In genomic region chr10:61715996-61716864, GRCm38 (mm10) we compare ENCODE assay signal across 9 mouse cellular contexts. TPM values are rescaled to one million over a fixed set of nuclear protein-coding genes. Genes with fewer than 3 reads are reported as not detected.
DNase-seq lines count a peak whose midpoint lies in the region; ATAC-seq and TF ChIP-seq lines count a peak whose summit lies in the region.
"Had no signal": no experiment of that assay in that cellular context is flagged by ENCODE, and none has a peak within 500 bp of the region (broad histone marks: within the 10 kb centered on the region; RNA-seq: fewer than 3 reads in every experiment).

No protein-coding gene starts in this region.

- peak overlapping the region; percentile 71 for H3K4me3 ChIP-seq in kidney, embryonic 15.5 days (replicated peaks)
- H3K4me3 ChIP-seq in embryonic facial prominence, embryonic 14.5 days (ENCODE audit: low read depth, low read length): peak overlapping the region; percentile 59
- H3K4me3 ChIP-seq in limb, embryonic 10.5 days: peak overlapping the region; percentile 67; the same call in 1 of the 2 replicates
- H3K4me3 ChIP-seq in midbrain, postnatal 0 days (ENCODE audit: low read depth, low read length): peak overlapping the region; percentile 53

- no peak for TF ChIP-seq CTCF in midbrain, postnatal 0 days (IDR thresholded peaks at IDR 0.05)

- 75% methylated on average over 7 of the region's 7 CpGs for WGBS in kidney, embryonic 15.5 days
- 77% methylated on average over 7 of the region's 7 CpGs for WGBS in embryonic facial prominence, embryonic 14.5 days
- 78% methylated on average over 7 of the region's 7 CpGs for WGBS in limb, embryonic 10.5 days
- 83% methylated on average over 7 of the region's 7 CpGs for WGBS in midbrain, postnatal 0 days

- ATAC-seq in kidney, embryonic 15.5 days (replicated peaks; ENCODE audit: low FRiP score): peak; percentile 12; the same call in 1 of the 2 replicates
- ATAC-seq in embryonic facial prominence, embryonic 14.5 days (ENCODE audit: low read depth): 0 out of 2 replicates have a peak, but pooled peaks have one; percentile 28
- ATAC-seq in midbrain, postnatal 0 days (ENCODE audit: low FRiP score): no peak

- no peak overlapping the region for H3K27ac ChIP-seq in kidney, embryonic 15.5 days
- no peak overlapping the region for H3K27ac ChIP-seq in embryonic facial prominence, embryonic 14.5 days (replicated peaks; ENCODE audit: low read depth, low read length)
- no peak overlapping the region for H3K27ac ChIP-seq in limb, embryonic 10.5 days
- H3K27ac ChIP-seq in midbrain, postnatal 0 days (ENCODE audit: low read depth, low read length): no peak overlapping the region

- no peaks in the 10 kb centered on the region for H3K27me3 ChIP-seq in kidney, embryonic 15.5 days
- H3K27me3 ChIP-seq in embryonic facial prominence, embryonic 14.5 days (replicated peaks; ENCODE audit: control insufficient read depth, insufficient read depth, low read length): no peaks in the 10 kb centered on the region
- H3K27me3 ChIP-seq in limb, embryonic 10.5 days (ENCODE audit: low read depth, poor library complexity, severe bottlenecking): peaks cover 17% of the 10 kb centered on the region; the same call in 1 of the 2 replicates
- H3K27me3 ChIP-seq in midbrain, postnatal 0 days (ENCODE audit: insufficient read depth, low read length): 0 out of 2 replicates have a peak, but pooled peaks cover 2% of the 10 kb centered on the region

- H3K36me3 ChIP-seq in kidney, embryonic 15.5 days: no peaks in the 10 kb centered on the region
- H3K36me3 ChIP-seq in embryonic facial prominence, embryonic 14.5 days (ENCODE audit: control insufficient read depth, insufficient read depth, low read length): no peaks in the 10 kb centered on the region
- H3K36me3 ChIP-seq in limb, embryonic 10.5 days: no peaks in the 10 kb centered on the region
- H3K36me3 ChIP-seq in midbrain, postnatal 0 days (ENCODE audit: insufficient read depth, low read length): no peaks in the 10 kb centered on the region

- intact Hi-C loops in left cerebral cortex, postnatal 14 days (cut with DNase I): no loop called here

- H3K9ac ChIP-seq in kidney, embryonic 15.5 days: no peak overlapping the region
- peak overlapping the region; percentile 66; the same call in 1 of the 2 replicates for H3K9ac ChIP-seq in embryonic facial prominence, embryonic 14.5 days (ENCODE audit: low read depth, low read length)
- no peak overlapping the region for H3K9ac ChIP-seq in midbrain, postnatal 0 days (replicated peaks; ENCODE audit: low read length, poor library complexity, severe bottlenecking)

- DNase-seq in kidney, postnatal 14 days: no peak
- DNase-seq in embryonic facial prominence, embryonic 14.5 days (ENCODE audit: low spot score): no peak
- DNase-seq in limb, embryonic 10.5 days (ENCODE audit: low spot score): no peak
- DNase-seq in midbrain, postnatal 0 days (ENCODE audit: low spot score): no peak
- DNase-seq in natural killer cell, adult 2 months (ENCODE audit: low spot score in 2 of 2): no peak
- DNase-seq in kidney, adult 18-20 months: no peak
- DNase-seq in left cerebral cortex, postnatal 14 days (ENCODE audit: low spot score in 2 of 2): no peak
- DNase-seq: gastrocnemius, postnatal 10 days had no signal

- peak overlapping the region; percentile 87 for H3K4me2 ChIP-seq in kidney, embryonic 15.5 days
- H3K4me2 ChIP-seq in embryonic facial prominence, embryonic 14.5 days (ENCODE audit: low read depth, low read length): peak overlapping the region; percentile 92
- H3K4me2 ChIP-seq in midbrain, postnatal 0 days (ENCODE audit: low read depth, low read length, poor library complexity, severe bottlenecking): peak overlapping the region; percentile 85

- peaks cover 13% of the 10 kb centered on the region for H3K4me1 ChIP-seq in kidney, embryonic 15.5 days
- peaks cover 6% of the 10 kb centered on the region for H3K4me1 ChIP-seq in embryonic facial prominence, embryonic 14.5 days (ENCODE audit: control insufficient read depth, insufficient read depth, low read length)
- H3K4me1 ChIP-seq in limb, embryonic 10.5 days: peaks cover 17% of the 10 kb centered on the region
- H3K4me1 ChIP-seq in midbrain, postnatal 0 days (ENCODE audit: insufficient read depth, low read length): no peaks in the 10 kb centered on the region

- no peaks in the 10 kb centered on the region for H3K9me3 ChIP-seq in kidney, embryonic 15.5 days (replicated peaks)
- no peaks in the 10 kb centered on the region for H3K9me3 ChIP-seq in embryonic facial prominence, embryonic 14.5 days (ENCODE audit: control insufficient read depth, low read length)
- no peaks in the 10 kb centered on the region for H3K9me3 ChIP-seq in limb, embryonic 10.5 days (replicated peaks)
- H3K9me3 ChIP-seq in midbrain, postnatal 0 days (ENCODE audit: low read length): no peaks in the 10 kb centered on the region

RNA-seq across cellular contexts. Expression of gene Aifm2, which starts 1.2 kb away (rescaled TPM):
- polyA plus RNA-seq in kidney, embryonic 15.5 days (2015; fragmentation: Nextera tagmentation; extraction: Ambion mirVana): 19.6 and 20.5 TPM in 2 replicates
- 13.0 and 13.8 TPM in 2 replicates for polyA plus RNA-seq in embryonic facial prominence, embryonic 14.5 days (2014; fragmentation: Nextera tagmentation; extraction: Ambion mirVana)
- polyA plus RNA-seq in limb, embryonic 10.5 days (2016; fragmentation: Nextera tagmentation; extraction: Ambion mirVana): 8.3 and 11.3 TPM in 2 replicates
- 21.4 and 27.4 TPM in 2 replicates for total RNA-seq in midbrain, postnatal 0 days (2014; rRNA removed)
- polyA plus RNA-seq in midbrain, postnatal 0 days (2015; fragmentation: Nextera tagmentation; extraction: Ambion mirVana): 18.6 and 19.2 TPM in 2 replicates
- total RNA-seq in left cerebral cortex, postnatal 14 days (2021): 1 to 10 TPM; 5.0 to 8.1 TPM

RNA-seq across cellular contexts. Expression of gene Tysnd1, which starts 20.9 kb away (rescaled TPM):
- 33.0 and 36.5 TPM in 2 replicates for polyA plus RNA-seq in kidney, embryonic 15.5 days (2015; fragmentation: Nextera tagmentation; extraction: Ambion mirVana)
- polyA plus RNA-seq in embryonic facial prominence, embryonic 14.5 days (2014; fragmentation: Nextera tagmentation; extraction: Ambion mirVana): 33.4 and 36.3 TPM in 2 replicates
- polyA plus RNA-seq in limb, embryonic 10.5 days (2016; fragmentation: Nextera tagmentation; extraction: Ambion mirVana): 38.2 and 39.9 TPM in 2 replicates
- total RNA-seq in midbrain, postnatal 0 days (2014; rRNA removed): 59.9 and 76.1 TPM in 2 replicates
- 28.5 and 28.8 TPM in 2 replicates for polyA plus RNA-seq in midbrain, postnatal 0 days (2015; fragmentation: Nextera tagmentation; extraction: Ambion mirVana)
- 10 to 100 TPM; 27.7 to 27.9 TPM for total RNA-seq in left cerebral cortex, postnatal 14 days (2021)

RNA-seq across cellular contexts. Expression of gene Sar1a, which starts 36.1 kb away (rescaled TPM):
- polyA plus RNA-seq in kidney, embryonic 15.5 days (2015; fragmentation: Nextera tagmentation; extraction: Ambion mirVana): 225 and 236 TPM in 2 replicates
- 338 and 352 TPM in 2 replicates for polyA plus RNA-seq in embryonic facial prominence, embryonic 14.5 days (2014; fragmentation: Nextera tagmentation; extraction: Ambion mirVana)
- polyA plus RNA-seq in limb, embryonic 10.5 days (2016; fragmentation: Nextera tagmentation; extraction: Ambion mirVana): 220 and 231 TPM in 2 replicates
- 141 and 167 TPM in 2 replicates for total RNA-seq in midbrain, postnatal 0 days (2014; rRNA removed)
- polyA plus RNA-seq in midbrain, postnatal 0 days (2015; fragmentation: Nextera tagmentation; extraction: Ambion mirVana): 192 and 197 TPM in 2 replicates
- 100 to 1,000 TPM; 120 to 127 TPM for total RNA-seq in left cerebral cortex, postnatal 14 days (2021)
